Mouse (Mus musculus): ENCODE data around the gene Odf3l1. TPM values are rescaled to one million over a fixed set of nuclear protein-coding genes. Genes with fewer than 3 reads are reported as not detected.

Odf3l1 gene
- polyA plus RNA-seq, 1 experiment from 2014 or later, result 0.62 TPM

DNA sequence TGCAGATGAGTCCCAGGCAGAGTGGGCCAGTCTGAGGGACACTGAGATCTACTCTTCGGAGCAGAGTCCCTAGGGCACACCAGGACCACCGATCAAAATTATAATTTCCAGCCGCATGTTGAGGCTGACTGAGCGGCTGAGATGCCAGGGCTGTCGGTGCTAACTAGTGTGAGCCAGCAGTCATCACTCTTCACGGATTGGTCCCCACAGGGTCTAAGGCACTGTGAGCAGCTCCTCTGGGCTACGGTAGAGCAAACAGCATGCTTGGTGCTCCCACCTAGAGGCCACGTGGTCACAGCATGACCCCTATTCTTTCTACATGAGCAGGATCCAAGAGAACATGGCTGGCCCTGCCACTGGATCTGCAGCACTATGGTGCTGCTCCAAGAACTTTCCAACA is 28.8 kb upstream of the Odf3l1 start:
- Histone ChIP-seq H3K9ac (no peak overlapping the region; the same call in 1 of the 2 replicates), H3K9me3 (replicated peaks) (no peaks in the 10 kb centered on the region), H3K4me3 (no peak overlapping the region), H3K27ac (no peak overlapping the region), H3K4me1 (replicated peaks) (peaks cover 22% of the 10 kb centered on the region), H3K27me3 (0 out of 2 replicates have a peak, but pooled peaks cover 4% of the 10 kb centered on the region), H3K4me2 (no peak overlapping the region), H3K36me3 (peaks cover 37% of the 10 kb centered on the region; the same call in 1 of the 2 replicates)
- no peak for ATAC-seq (replicated peaks; ENCODE audit: insufficient number of reproducible peaks, insufficient read depth, low FRiP score, low read depth)
- WGBS, result 62% methylated on average over 8 of the region's 8 CpGs

GRCm38 (mm10) chr9:56892111-56892510 is 27.6 kb upstream of the Odf3l1 start:
- Histone ChIP-seq H3K4me1 (replicated peaks) (peaks cover 22% of the 10 kb centered on the region), H3K4me3 (no peak overlapping the region), H3K9ac (no peak overlapping the region), H3K4me2 (no peak overlapping the region), H3K27me3 (0 out of 2 replicates have a peak, but pooled peaks cover 4% of the 10 kb centered on the region), H3K36me3 (peaks cover 43% of the 10 kb centered on the region; the same call in 1 of the 2 replicates), H3K27ac (no peak overlapping the region), H3K9me3 (replicated peaks) (no peaks in the 10 kb centered on the region)
- WGBS, result 92% methylated on average over 10 of the region's 10 CpGs
- no peak for ATAC-seq (replicated peaks; ENCODE audit: insufficient number of reproducible peaks, insufficient read depth, low FRiP score, low read depth)

GRCm38 (mm10) chr9:56891517-56892011 is 27.1 kb upstream of the Odf3l1 start:
- 0 out of 2 replicates have a peak, but pooled peaks have one; percentile 25 for ATAC-seq (replicated peaks; ENCODE audit: insufficient number of reproducible peaks, insufficient read depth, low FRiP score, low read depth)
- H3K27ac ChIP-seq, result peak overlapping the region; percentile 29; the same call in 1 of the 2 replicates
- peak overlapping the region; percentile 14; the same call in 1 of the 2 replicates for H3K4me3 ChIP-seq
- peak overlapping the region; percentile 40 for H3K9ac ChIP-seq
- 27% methylated on average over 12 of the region's 12 CpGs for WGBS
- 0 out of 2 replicates have a peak, but pooled peaks cover 4% of the 10 kb centered on the region for H3K27me3 ChIP-seq
- H3K4me2 ChIP-seq, result peak overlapping the region; percentile 36; the same call in 1 of the 2 replicates
- peaks cover 22% of the 10 kb centered on the region for H3K4me1 ChIP-seq (replicated peaks)
- H3K9me3 ChIP-seq (replicated peaks), result no peaks in the 10 kb centered on the region
- H3K36me3 ChIP-seq, result peaks cover 46% of the 10 kb centered on the region; the same call in 1 of the 2 replicates

DNA sequence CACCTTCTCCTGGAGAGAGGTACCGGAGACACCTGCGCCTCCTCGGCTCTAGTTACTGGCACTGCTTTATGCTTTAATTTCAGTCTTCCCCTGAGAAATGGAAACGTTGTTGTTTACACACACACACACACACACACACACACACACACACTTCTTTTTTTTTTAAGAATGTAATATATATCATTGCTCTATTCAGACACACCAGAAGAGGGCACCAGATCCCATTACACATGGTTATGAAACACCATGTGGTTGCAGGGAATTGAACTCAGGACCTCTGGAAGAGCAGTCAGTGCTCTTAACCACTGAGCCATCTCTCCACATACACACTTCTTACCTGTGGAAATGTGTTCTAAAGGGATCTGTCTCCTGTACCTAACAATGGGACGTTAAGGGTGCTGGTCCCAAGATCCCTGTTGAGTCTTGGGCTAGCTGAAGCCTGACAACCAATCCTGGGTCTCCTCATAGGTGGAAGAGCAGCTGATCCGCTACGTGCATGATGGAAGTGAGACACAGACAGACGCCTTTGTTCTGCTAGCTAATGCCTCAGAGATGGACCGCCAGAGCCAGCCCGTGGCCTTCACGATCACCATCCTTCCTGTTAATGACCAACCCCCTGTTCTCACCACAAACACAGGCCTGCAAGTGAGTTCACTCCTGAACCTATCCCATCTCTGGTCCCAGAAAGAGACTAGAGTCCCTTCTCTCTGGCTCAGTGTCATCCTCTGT is 26.2 kb upstream of the Odf3l1 start:
- no peak for ATAC-seq (replicated peaks; ENCODE audit: insufficient number of reproducible peaks, insufficient read depth, low FRiP score, low read depth)
- H3K4me1 ChIP-seq (replicated peaks), result peaks cover 22% of the 10 kb centered on the region

GRCm38 (mm10) chr9:56889817-56890216 is 25.3 kb upstream of the Odf3l1 start:
- Histone ChIP-seq H3K4me3 (no peak overlapping the region), H3K27me3 (0 out of 2 replicates have a peak, but pooled peaks cover 4% of the 10 kb centered on the region), H3K4me1 (replicated peaks) (peaks cover 22% of the 10 kb centered on the region), H3K4me2 (no peak overlapping the region), H3K9me3 (replicated peaks) (no peaks in the 10 kb centered on the region), H3K36me3 (peaks cover 57% of the 10 kb centered on the region; the same call in 1 of the 2 replicates), H3K9ac (no peak overlapping the region), H3K27ac (no peak overlapping the region)
- ATAC-seq (replicated peaks; ENCODE audit: insufficient number of reproducible peaks, insufficient read depth, low FRiP score, low read depth), result no peak
- WGBS, result 21% methylated on average over 14 of the region's 14 CpGs

More for the DNA sequence above, 26.2 kb upstream of the Odf3l1 start:
- 67% methylated on average over 11 of the region's 11 CpGs for WGBS
- H3K27ac ChIP-seq, result peak overlapping the region; percentile 29; the same call in 1 of the 2 replicates
- no peak overlapping the region for H3K4me3 ChIP-seq
- H3K27me3 ChIP-seq, result 0 out of 2 replicates have a peak, but pooled peaks cover 4% of the 10 kb centered on the region
- no peak overlapping the region for H3K9ac ChIP-seq
- H3K9me3 ChIP-seq (replicated peaks), result no peaks in the 10 kb centered on the region
- H3K4me2 ChIP-seq, result no peak overlapping the region
- H3K36me3 ChIP-seq, result peaks cover 55% of the 10 kb centered on the region; the same call in 1 of the 2 replicates

- peaks cover 59% of the 10 kb centered on the region; the same call in 1 of the 2 replicates for H3K36me3 ChIP-seq
- no peak overlapping the region for H3K27ac ChIP-seq
- H3K4me2 ChIP-seq, result no peak overlapping the region
- H3K27me3 ChIP-seq, result 0 out of 2 replicates have a peak, but pooled peaks cover 4% of the 10 kb centered on the region
- H3K4me3 ChIP-seq, result no peak overlapping the region
- no peak for ATAC-seq (replicated peaks; ENCODE audit: insufficient number of reproducible peaks, insufficient read depth, low FRiP score, low read depth)
- no peaks in the 10 kb centered on the region for H3K9me3 ChIP-seq (replicated peaks)
- H3K4me1 ChIP-seq (replicated peaks), result peaks cover 22% of the 10 kb centered on the region
- no peak overlapping the region for H3K9ac ChIP-seq
- 88% methylated on average over 16 of the region's 16 CpGs for WGBS
Measured at GRCm38 (mm10) chr9:56887581-56887980, 23.1 kb upstream of the Odf3l1 start.

DNA sequence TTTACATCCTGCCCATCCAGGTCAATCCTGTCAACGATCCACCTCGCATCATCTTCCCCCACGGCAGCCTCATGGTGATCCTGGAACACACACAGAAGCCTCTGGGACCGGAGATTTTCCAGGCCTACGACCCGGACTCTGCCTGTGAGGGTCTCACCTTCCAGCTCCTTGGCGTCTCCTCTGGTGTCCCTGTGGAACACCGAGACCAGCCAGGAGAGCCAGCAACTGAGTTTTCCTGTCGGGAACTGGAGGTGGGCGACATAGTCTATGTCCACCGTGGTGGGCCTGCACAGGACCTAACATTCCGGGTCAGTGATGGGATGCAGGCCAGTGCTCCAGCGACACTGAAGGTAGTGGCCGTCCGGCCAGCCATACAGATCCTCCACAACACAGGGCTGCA is 22.1 kb upstream of the Odf3l1 start:
- no peaks in the 10 kb centered on the region for H3K9me3 ChIP-seq (replicated peaks)
- H3K4me3 ChIP-seq, result no peak overlapping the region
- 91% methylated on average over 15 of the region's 15 CpGs for WGBS
- no peak for ATAC-seq (replicated peaks; ENCODE audit: insufficient number of reproducible peaks, insufficient read depth, low FRiP score, low read depth)
- H3K27ac ChIP-seq, result no peak overlapping the region
- no peak overlapping the region for H3K4me2 ChIP-seq
- H3K27me3 ChIP-seq, result 0 out of 2 replicates have a peak, but pooled peaks cover 4% of the 10 kb centered on the region
- H3K9ac ChIP-seq, result no peak overlapping the region
- peaks cover 58% of the 10 kb centered on the region; the same call in 1 of the 2 replicates for H3K36me3 ChIP-seq
- peaks cover 29% of the 10 kb centered on the region for H3K4me1 ChIP-seq (replicated peaks)

GRCm38 (mm10) chr9:56886113-56886512 is 21.6 kb upstream of the Odf3l1 start:
- Histone ChIP-seq H3K9ac (no peak overlapping the region), H3K4me2 (no peak overlapping the region), H3K4me1 (replicated peaks) (peaks cover 30% of the 10 kb centered on the region), H3K4me3 (no peak overlapping the region), H3K9me3 (replicated peaks) (no peaks in the 10 kb centered on the region), H3K27ac (no peak overlapping the region), H3K36me3 (peaks cover 58% of the 10 kb centered on the region; the same call in 1 of the 2 replicates), H3K27me3 (0 out of 2 replicates have a peak, but pooled peaks cover 4% of the 10 kb centered on the region)
- ATAC-seq (replicated peaks; ENCODE audit: insufficient number of reproducible peaks, insufficient read depth, low FRiP score, low read depth), result no peak
- WGBS, result 58% methylated on average over 13 of the region's 13 CpGs

GRCm38 (mm10) chr9:56884328-56884727 is 19.8 kb upstream of the Odf3l1 start:
- H3K27me3 ChIP-seq, result no peaks in the 10 kb centered on the region
- no peak overlapping the region for H3K9ac ChIP-seq
- no peak overlapping the region for H3K27ac ChIP-seq
- H3K9me3 ChIP-seq (replicated peaks), result no peaks in the 10 kb centered on the region
- ATAC-seq (replicated peaks; ENCODE audit: insufficient number of reproducible peaks, insufficient read depth, low FRiP score, low read depth), result no peak
- H3K36me3 ChIP-seq, result peaks cover 48% of the 10 kb centered on the region; the same call in 1 of the 2 replicates
- no peak overlapping the region for H3K4me3 ChIP-seq
- H3K4me1 ChIP-seq (replicated peaks), result peaks cover 42% of the 10 kb centered on the region
- no peak overlapping the region for H3K4me2 ChIP-seq
- WGBS, result 80% methylated on average over 4 of the region's 4 CpGs

DNA sequence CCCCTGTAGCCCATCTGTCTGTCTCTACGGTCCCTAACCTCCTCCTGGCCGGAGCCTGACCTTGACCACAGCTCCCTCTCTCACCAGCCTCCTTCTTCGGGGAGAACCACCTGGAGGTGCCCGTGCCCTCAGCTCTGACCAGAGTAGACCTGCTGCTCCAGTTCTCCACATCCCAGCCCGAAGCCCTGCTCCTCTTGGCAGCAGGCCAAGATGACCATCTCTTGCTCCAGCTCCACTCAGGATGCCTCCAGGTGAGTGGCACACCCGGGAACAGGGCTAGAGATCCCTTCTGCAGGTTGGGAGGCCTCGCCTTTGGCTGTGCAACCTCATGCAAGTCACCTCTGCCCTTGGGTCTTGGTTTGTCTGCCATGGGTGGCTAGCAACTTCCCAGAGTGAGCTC is 19.0 kb upstream of the Odf3l1 start:
- Histone ChIP-seq H3K36me3 (peaks cover 44% of the 10 kb centered on the region; the same call in 1 of the 2 replicates), H3K9me3 (replicated peaks) (no peaks in the 10 kb centered on the region), H3K27me3 (no peaks in the 10 kb centered on the region), H3K27ac (no peak overlapping the region), H3K9ac (no peak overlapping the region), H3K4me1 (replicated peaks) (peaks cover 47% of the 10 kb centered on the region), H3K4me3 (no peak overlapping the region), H3K4me2 (no peak overlapping the region)
- ATAC-seq (replicated peaks; ENCODE audit: insufficient number of reproducible peaks, insufficient read depth, low FRiP score, low read depth), result no peak
- WGBS, result 74% methylated on average over 7 of the region's 7 CpGs

GRCm38 (mm10) chr9:56882818-56883217 is 18.3 kb upstream of the Odf3l1 start:
- H3K4me1 ChIP-seq (replicated peaks), result peaks cover 47% of the 10 kb centered on the region
- no peaks in the 10 kb centered on the region for H3K27me3 ChIP-seq
- H3K36me3 ChIP-seq, result peaks cover 38% of the 10 kb centered on the region; the same call in 1 of the 2 replicates
- no peak overlapping the region for H3K4me2 ChIP-seq
- no peak overlapping the region for H3K9ac ChIP-seq
- H3K4me3 ChIP-seq, result no peak overlapping the region
- ATAC-seq (replicated peaks; ENCODE audit: insufficient number of reproducible peaks, insufficient read depth, low FRiP score, low read depth), result peak; percentile 44
- H3K9me3 ChIP-seq (replicated peaks), result no peaks in the 10 kb centered on the region
- WGBS, result 57% methylated on average over 12 of the region's 12 CpGs
- peak overlapping the region; percentile 73 for H3K27ac ChIP-seq

All from heart, embryonic 15.5 days (tissue).